ENCODE assay signal across 9 mouse cellular contexts in genomic region chr11:75508904-75509303, GRCm38 (mm10). TPM values are rescaled to one million over a fixed set of nuclear protein-coding genes. Genes with fewer than 3 reads are reported as not detected.
A peak's percentile ranks its signal among the peaks of the same experiment; 100 is the strongest.
DNase-seq lines count a peak whose midpoint lies in the region; ATAC-seq and TF ChIP-seq lines count a peak whose summit lies in the region.
"Had no signal": no experiment of that assay in that cellular context is flagged by ENCODE, and none has a peak within 500 bp of the region (broad histone marks: within the 10 kb centered on the region; RNA-seq: fewer than 3 reads in every experiment).

No protein-coding gene starts in this region.

- no peaks in the 10 kb centered on the region for H3K27me3 ChIP-seq in liver, adult 2 months (ENCODE audit: control insufficient read depth, insufficient read depth, low read length)
- no peaks in the 10 kb centered on the region for H3K27me3 ChIP-seq in heart, postnatal 0 days (ENCODE audit: control insufficient read depth, insufficient read depth, low read length)

- H3K36me3 ChIP-seq in liver, adult 2 months (ENCODE audit: control insufficient read depth, insufficient read depth, low read length): peaks cover 40% of the 10 kb centered on the region
- H3K36me3 ChIP-seq in heart, postnatal 0 days (replicated peaks; ENCODE audit: control insufficient read depth, insufficient read depth, low read length): peaks cover 69% of the 10 kb centered on the region
- H3K36me3 ChIP-seq in macrophage (ENCODE audit: inconsistent target): peaks cover 37% of the 10 kb centered on the region

- H3K79me2 ChIP-seq in liver, adult 2 months (ENCODE audit: control insufficient read depth, insufficient read depth, low read length): no peaks in the 10 kb centered on the region
- H3K79me2 ChIP-seq in macrophage (ENCODE audit: inconsistent target): no peaks in the 10 kb centered on the region

- TF ChIP-seq EP300 in heart, postnatal 0 days (IDR thresholded peaks at IDR 0.05; ENCODE audit: low read depth): no peak

- TF ChIP-seq CTCF in liver, adult 2 months (IDR thresholded peaks at IDR 0.05; ENCODE audit: low read depth, low read length): no peak
- TF ChIP-seq CTCF in heart, postnatal 0 days (IDR thresholded peaks at IDR 0.05; ENCODE audit: low read depth): no peak

- H3K4me2 ChIP-seq in heart, postnatal 0 days (ENCODE audit: low read depth, low read length): no peak overlapping the region

- DNase-seq in adrenal gland, postnatal 14 days: peak; percentile 39
- DNase-seq in adrenal gland, postnatal 4 days (ENCODE audit: low spot score in 2 of 2): no peak
- no peak for DNase-seq in liver, adult 2 months (ENCODE audit: extremely low read depth, low read depth, low spot score)
- no peak for DNase-seq in liver
- no peak for DNase-seq in heart, postnatal 0 days (ENCODE audit: low spot score)
- no peak for DNase-seq in urinary bladder, postnatal 4 days (ENCODE audit: low spot score in 2 of 2)

- no peak overlapping the region for H3K4me3 ChIP-seq in liver, adult 2 months (ENCODE audit: insufficient read depth, low read depth, low read length)
- H3K4me3 ChIP-seq in heart, postnatal 0 days (ENCODE audit: low read depth, low read length): no peak overlapping the region
- H3K4me3 ChIP-seq in macrophage (ENCODE audit: inconsistent target): no peak overlapping the region

- peaks cover 13% of the 10 kb centered on the region for H3K4me1 ChIP-seq in liver, adult 2 months (ENCODE audit: control insufficient read depth, insufficient read depth, low read length)
- peaks cover 12% of the 10 kb centered on the region; the same call in 1 of the 2 replicates for H3K4me1 ChIP-seq in heart, postnatal 0 days (ENCODE audit: control insufficient read depth, insufficient read depth)

- TF ChIP-seq POLR2A in liver, adult 2 months (IDR thresholded peaks at IDR 0.05; ENCODE audit: extremely low read depth, insufficient read depth, low read length): no peak

- ATAC-seq in heart, postnatal 0 days (ENCODE audit: insufficient read depth, low read depth): no peak
- ATAC-seq in megakaryocyte-erythroid progenitor cell, adult 5-6 weeks (replicated peaks; ENCODE audit: low FRiP score, low TSS enrichment, poor library complexity, severe bottlenecking): no peak

- peak overlapping the region; percentile 81 for H3K27ac ChIP-seq in liver, adult 2 months (replicated peaks; ENCODE audit: insufficient read depth, low read depth, low read length)
- peak overlapping the region; percentile 99 for H3K27ac ChIP-seq in heart, postnatal 0 days (ENCODE audit: low read depth)
- peak overlapping the region; percentile 59; the same call in 1 of the 2 replicates for H3K27ac ChIP-seq in macrophage

- no peaks in the 10 kb centered on the region for H3K9me3 ChIP-seq in heart, postnatal 0 days (replicated peaks; ENCODE audit: control insufficient read depth, low read length)

- H3K9ac ChIP-seq in liver, adult 2 months (ENCODE audit: low read depth, low read length): no peak overlapping the region
- no peak overlapping the region for H3K9ac ChIP-seq in heart, postnatal 0 days (replicated peaks; ENCODE audit: low read depth, low read length)

- 67% methylated on average over 8 of the region's 8 CpGs for WGBS in liver, adult 2 months
- WGBS in heart, postnatal 0 days: 72% methylated on average over 8 of the region's 8 CpGs
- 52% methylated on average over 8 of the region's 8 CpGs for WGBS in macrophage (ENCODE audit: missing documents)

RNA-seq across cellular contexts. Expression of gene Rilp, which starts 1.0 kb away (rescaled TPM):
- 14.3 and 15.9 TPM in 2 replicates for total RNA-seq in adrenal gland, postnatal 14 days (2021)
- 1 to 10 TPM; 7.7 to 8.5 TPM for total RNA-seq in adrenal gland, postnatal 4 days (2021)
- 23.0 and 27.9 TPM in 2 replicates for total RNA-seq in liver, adult 2 months (2014; rRNA removed)
- polyA plus RNA-seq in liver, adult 2 months (2012; rRNA removed): 29.8 and 32.6 TPM in 2 replicates
- 41.5 and 50.8 TPM in 2 replicates for total RNA-seq in heart, postnatal 0 days (2014; rRNA removed; ENCODE audit: low replicate concordance)
- polyA plus RNA-seq in heart, postnatal 0 days (2015; fragmentation: Nextera tagmentation; extraction: Ambion mirVana): 27.1 and 30.2 TPM in 2 replicates
- total RNA-seq in macrophage (2018; cell fraction: chromatin; rRNA removed): 10 to 100 TPM in 15 of 26 experiments, 1 to 10 TPM in 11; 3.7 to 22.4 (median 10.8) TPM
- total RNA-seq in macrophage (2018; cell fraction: cytosol; rRNA removed): 1 to 10 TPM; 4.2 to 7.6 (median 6.1) TPM
- total RNA-seq in macrophage (2018; cell fraction: nucleus; rRNA removed): 10 to 100 TPM in 9 of 26 experiments, 1 to 10 TPM in 17; 3.4 to 18.3 (median 7.3) TPM
- 6.6 to 7.4 TPM (median 7.1 TPM) in 3 replicates for polyA plus RNA-seq in macrophage (2018)
- 1.5 TPM in 1 of 2 replicates, not detected in the other for total RNA-seq in megakaryocyte-erythroid progenitor cell, adult 5-6 weeks (2014; fragmentation: Nextera tagmentation)
- 0.72 TPM in 1 of 2 replicates, not detected in the other for total RNA-seq in megakaryocyte-erythroid progenitor cell, adult 5-6 weeks (2017)
- total RNA-seq: neutrophil, adult 5-6 weeks had no signal

RNA-seq across cellular contexts. Expression of gene Scarf1, which starts 4.4 kb away (rescaled TPM):
- total RNA-seq in adrenal gland, postnatal 14 days (2021): 12.7 and 14.6 TPM in 2 replicates
- total RNA-seq in adrenal gland, postnatal 4 days (2021): 10 to 100 TPM; 13.8 to 14.4 TPM
- total RNA-seq in liver, adult 2 months (2014; rRNA removed): 5.8 and 7.5 TPM in 2 replicates
- 10.3 and 16.9 TPM in 2 replicates for polyA plus RNA-seq in liver, adult 2 months (2012; rRNA removed)
- total RNA-seq in heart, postnatal 0 days (2014; rRNA removed; ENCODE audit: low replicate concordance): 20.2 and 21.6 TPM in 2 replicates
- polyA plus RNA-seq in heart, postnatal 0 days (2015; fragmentation: Nextera tagmentation; extraction: Ambion mirVana): 9.6 and 10.0 TPM in 2 replicates
- 10 to 100 TPM; 12.1 to 48.5 (median 29.0) TPM for total RNA-seq in macrophage (2018; cell fraction: chromatin; rRNA removed)
- 10 to 100 TPM in 24 of 26 experiments, 1 to 10 TPM in 2; 8.5 to 34.5 (median 14.6) TPM for total RNA-seq in macrophage (2018; cell fraction: cytosol; rRNA removed)
- total RNA-seq in macrophage (2018; cell fraction: nucleus; rRNA removed): 10 to 100 TPM; 17.7 to 87.3 (median 37.1) TPM
- polyA plus RNA-seq in macrophage (2018): 8.6 to 19.0 TPM (median 16.2 TPM) in 3 replicates
- 1.0 TPM in 1 of 2 replicates, not detected in the other for total RNA-seq in megakaryocyte-erythroid progenitor cell, adult 5-6 weeks (2014; fragmentation: Nextera tagmentation)
- 0.65 TPM in 1 of 2 replicates, not detected in the other for total RNA-seq in megakaryocyte-erythroid progenitor cell, adult 5-6 weeks (2017)
- total RNA-seq: neutrophil, adult 5-6 weeks had no signal

RNA-seq across cellular contexts. Expression of gene Prpf8, which starts 22.3 kb away (rescaled TPM):
- total RNA-seq in adrenal gland, postnatal 14 days (2021): 127 and 135 TPM in 2 replicates
- total RNA-seq in adrenal gland, postnatal 4 days (2021): 100 to 1,000 TPM; 142 to 156 TPM
- 72.8 and 102 TPM in 2 replicates for total RNA-seq in liver, adult 2 months (2014; rRNA removed)
- 59.4 and 63.3 TPM in 2 replicates for polyA plus RNA-seq in liver, adult 2 months (2012; rRNA removed)
- 73.8 and 79.8 TPM in 2 replicates for total RNA-seq in heart, postnatal 0 days (2014; rRNA removed; ENCODE audit: low replicate concordance)
- polyA plus RNA-seq in heart, postnatal 0 days (2015; fragmentation: Nextera tagmentation; extraction: Ambion mirVana): 15.2 and 17.0 TPM in 2 replicates
- total RNA-seq in macrophage (2018; cell fraction: chromatin; rRNA removed): 10 to 100 TPM; 28.3 to 79.8 (median 59.2) TPM
- 10 to 100 TPM; 46.5 to 98.0 (median 75.5) TPM for total RNA-seq in macrophage (2018; cell fraction: cytosol; rRNA removed)
- total RNA-seq in macrophage (2018; cell fraction: nucleus; rRNA removed): 100 to 1,000 TPM in 4 of 26 experiments, 10 to 100 TPM in 22; 41.5 to 126 (median 76.1) TPM
- 72.5 to 92.1 TPM (median 86.0 TPM) in 3 replicates for polyA plus RNA-seq in macrophage (2018)
- 160 and 198 TPM in 2 replicates for total RNA-seq in megakaryocyte-erythroid progenitor cell, adult 5-6 weeks (2014; fragmentation: Nextera tagmentation)
- total RNA-seq in megakaryocyte-erythroid progenitor cell, adult 5-6 weeks (2017): 118 and 144 TPM in 2 replicates

RNA-seq across cellular contexts. Expression of gene Slc43a2, which starts 22.6 kb away (rescaled TPM):
- 22.4 and 29.2 TPM in 2 replicates for total RNA-seq in adrenal gland, postnatal 14 days (2021)
- total RNA-seq in adrenal gland, postnatal 4 days (2021): 10 to 100 TPM; 24.2 to 33.0 TPM
- total RNA-seq in liver, adult 2 months (2014; rRNA removed): 4.1 and 8.9 TPM in 2 replicates
- polyA plus RNA-seq in liver, adult 2 months (2012; rRNA removed): 5.2 and 8.0 TPM in 2 replicates
- 3.6 and 6.0 TPM in 2 replicates for total RNA-seq in heart, postnatal 0 days (2014; rRNA removed; ENCODE audit: low replicate concordance)
- polyA plus RNA-seq in heart, postnatal 0 days (2015; fragmentation: Nextera tagmentation; extraction: Ambion mirVana): 4.5 and 4.8 TPM in 2 replicates
- 1,000 to 10,000 TPM in 1 of 26 experiments, 100 to 1,000 TPM in 23, 10 to 100 TPM in 2; 27.0 to 1,006 (median 669) TPM for total RNA-seq in macrophage (2018; cell fraction: chromatin; rRNA removed)
- total RNA-seq in macrophage (2018; cell fraction: cytosol; rRNA removed): 100 to 1,000 TPM; 216 to 691 (median 376) TPM
- 1,000 to 10,000 TPM in 2 of 26 experiments, 100 to 1,000 TPM in 24; 102 to 1,167 (median 672) TPM for total RNA-seq in macrophage (2018; cell fraction: nucleus; rRNA removed)
- 250 to 450 TPM (median 359 TPM) in 3 replicates for polyA plus RNA-seq in macrophage (2018)
- 1.2 and 2.2 TPM in 2 replicates for total RNA-seq in megakaryocyte-erythroid progenitor cell, adult 5-6 weeks (2014; fragmentation: Nextera tagmentation)
- 1.9 and 2.9 TPM in 2 replicates for total RNA-seq in megakaryocyte-erythroid progenitor cell, adult 5-6 weeks (2017)

RNA-seq across cellular contexts. Expression of gene Tlcd2, which starts 47.4 kb away (rescaled TPM):
- 13.9 and 24.7 TPM in 2 replicates for total RNA-seq in adrenal gland, postnatal 14 days (2021)
- 10 to 100 TPM; 12.9 to 17.8 TPM for total RNA-seq in adrenal gland, postnatal 4 days (2021)
- 121 and 238 TPM in 2 replicates for total RNA-seq in liver, adult 2 months (2014; rRNA removed)
- 237 and 265 TPM in 2 replicates for polyA plus RNA-seq in liver, adult 2 months (2012; rRNA removed)
- 9.2 and 25.3 TPM in 2 replicates for total RNA-seq in heart, postnatal 0 days (2014; rRNA removed; ENCODE audit: low replicate concordance)
- 14.2 and 16.9 TPM in 2 replicates for polyA plus RNA-seq in heart, postnatal 0 days (2015; fragmentation: Nextera tagmentation; extraction: Ambion mirVana)
- 1 to 10 TPM in 25 of 26 experiments, not detected in 1; 1.7 to 8.3 (median 3.3) TPM for total RNA-seq in macrophage (2018; cell fraction: chromatin; rRNA removed)
- total RNA-seq in macrophage (2018; cell fraction: cytosol; rRNA removed): 1 to 10 TPM; 3.2 to 6.1 (median 4.6) TPM
- 1 to 10 TPM; 1.2 to 8.2 (median 4.0) TPM for total RNA-seq in macrophage (2018; cell fraction: nucleus; rRNA removed)
- 2.5 to 4.9 TPM (median 4.5 TPM) in 3 replicates for polyA plus RNA-seq in macrophage (2018)
- 13.8 and 19.9 TPM in 2 replicates for total RNA-seq in megakaryocyte-erythroid progenitor cell, adult 5-6 weeks (2014; fragmentation: Nextera tagmentation)
- 9.5 and 14.7 TPM in 2 replicates for total RNA-seq in megakaryocyte-erythroid progenitor cell, adult 5-6 weeks (2017)
